ENCODE assay signal across 21 mouse cellular contexts in the genomic region with DNA sequence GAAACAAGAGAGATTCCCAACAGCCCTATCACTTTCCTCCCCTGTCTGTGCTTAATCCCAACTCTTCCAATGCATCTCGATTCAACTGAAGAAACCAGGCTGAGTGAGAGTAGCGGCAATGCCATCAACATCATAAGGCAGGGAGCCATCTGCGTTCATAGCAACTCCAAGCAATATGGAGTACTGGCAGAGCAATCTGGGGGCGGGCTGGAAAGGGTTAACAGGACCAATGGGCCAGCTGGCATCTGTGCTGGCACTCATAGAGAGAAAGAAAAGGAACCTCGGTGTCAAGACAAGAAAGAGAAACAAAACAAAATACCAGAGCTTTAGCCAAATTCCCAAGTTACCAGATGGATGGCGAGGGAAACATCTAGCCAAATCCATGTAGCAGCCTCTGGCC. TPM values are rescaled to one million over a fixed set of nuclear protein-coding genes. Genes with fewer than 3 reads are reported as not detected.
DNase-seq lines count a peak whose midpoint lies in the region; ATAC-seq lines count a peak whose summit lies in the region.
"Had no signal": no experiment of that assay in that cellular context is flagged by ENCODE, and none has a peak within 500 bp of the region (broad histone marks: within the 10 kb centered on the region; RNA-seq: fewer than 3 reads in every experiment).

No protein-coding gene starts in this region.

- no peaks in the 10 kb centered on the region for H3K9me3 ChIP-seq in forebrain, embryonic 13.5 days (replicated peaks)
- H3K9me3 ChIP-seq in forebrain, embryonic 12.5 days: no peaks in the 10 kb centered on the region
- H3K9me3 ChIP-seq: heart, embryonic 10.5 days; hindbrain, embryonic 10.5 days; neural tube, embryonic 15.5 days had no signal

- no peaks in the 10 kb centered on the region for H3K27me3 ChIP-seq in forebrain, embryonic 13.5 days
- no peaks in the 10 kb centered on the region for H3K27me3 ChIP-seq in forebrain, embryonic 12.5 days
- H3K27me3 ChIP-seq: neural tube, embryonic 15.5 days had no signal

- no peak overlapping the region for H3K27ac ChIP-seq in forebrain, embryonic 13.5 days
- H3K27ac ChIP-seq in forebrain, embryonic 12.5 days: no peak overlapping the region
- H3K27ac ChIP-seq: heart, embryonic 10.5 days; hindbrain, embryonic 10.5 days; macrophage; neural tube, embryonic 15.5 days had no signal

- H3K4me2 ChIP-seq in forebrain, embryonic 13.5 days: no peak overlapping the region
- no peak overlapping the region for H3K4me2 ChIP-seq in forebrain, embryonic 12.5 days
- H3K4me2 ChIP-seq: neural tube, embryonic 15.5 days had no signal

- WGBS in forebrain, embryonic 13.5 days: 82% methylated on average over 6 of the region's 6 CpGs
- 85% methylated on average over 6 of the region's 6 CpGs for WGBS in forebrain, embryonic 12.5 days

- no peak overlapping the region for H3K4me3 ChIP-seq in forebrain, embryonic 13.5 days
- H3K4me3 ChIP-seq in forebrain, embryonic 12.5 days (replicated peaks): no peak overlapping the region
- H3K4me3 ChIP-seq: heart, embryonic 10.5 days; hindbrain, embryonic 10.5 days; neural tube, embryonic 15.5 days had no signal

- no peak overlapping the region for H3K9ac ChIP-seq in forebrain, embryonic 13.5 days
- no peak overlapping the region for H3K9ac ChIP-seq in forebrain, embryonic 12.5 days
- H3K9ac ChIP-seq: neural tube, embryonic 15.5 days had no signal

- DNase-seq in layer of hippocampus, adult 11-12 months (ENCODE audit: low spot score): peak; percentile 30
- no peak for DNase-seq in layer of hippocampus, postnatal 25 days (ENCODE audit: extremely low spot score in 1 of 2, low spot score in 1 of 2)
- peak; percentile 64 for DNase-seq in brain, embryonic 18.5 days (ENCODE audit: low read depth, low spot score)
- peak; percentile 8 for DNase-seq in layer of hippocampus, adult 9-10 months (ENCODE audit: low spot score)
- DNase-seq in natural killer cell, adult 2 months (ENCODE audit: low spot score in 2 of 2): no peak
- no peak for DNase-seq in retina, postnatal 1 day
- DNase-seq: adrenal gland, postnatal 25 days; cerebellum, adult 11 months; kidney, adult 18-20 months; thymus, adult 18-20 months; thymus, postnatal 36 days had no signal

- no peaks in the 10 kb centered on the region for H3K4me1 ChIP-seq in forebrain, embryonic 13.5 days
- H3K4me1 ChIP-seq in forebrain, embryonic 12.5 days: no peaks in the 10 kb centered on the region
- H3K4me1 ChIP-seq: heart, embryonic 10.5 days; hindbrain, embryonic 10.5 days; neural tube, embryonic 15.5 days had no signal

- peak; percentile 63; the same call in 1 of the 2 replicates for ATAC-seq in forebrain, embryonic 13.5 days
- no peak for ATAC-seq in forebrain, embryonic 12.5 days (ENCODE audit: low FRiP score)
- ATAC-seq: CD4-positive, CD25-positive, alpha-beta regulatory T cell, adult 4 months; inflammation-experienced regulatory T-cells, adult 6 months; midbrain, embryonic 16.5 days had no signal

- H3K36me3 ChIP-seq in forebrain, embryonic 13.5 days (ENCODE audit: poor library complexity, severe bottlenecking): no peaks in the 10 kb centered on the region
- no peaks in the 10 kb centered on the region for H3K36me3 ChIP-seq in forebrain, embryonic 12.5 days (replicated peaks)
- H3K36me3 ChIP-seq: heart, embryonic 10.5 days; hindbrain, embryonic 10.5 days; neural tube, embryonic 15.5 days had no signal

RNA-seq across cellular contexts. Expression of a gene that starts 42.9 kb away (rescaled TPM):
- 105 and 106 TPM in 2 replicates for polyA plus RNA-seq in forebrain, embryonic 13.5 days (2015; fragmentation: Nextera tagmentation; extraction: Ambion mirVana)
- 77.8 and 80.7 TPM in 2 replicates for polyA plus RNA-seq in forebrain, embryonic 12.5 days (2016; fragmentation: Nextera tagmentation; extraction: Ambion mirVana)
- total RNA-seq in layer of hippocampus, postnatal 25 days (2021): 100 to 1,000 TPM; 132 to 158 TPM
- total RNA-seq: gastrocnemius, adult 8-10 months had no signal
- polyA plus RNA-seq: inflammation-experienced regulatory T-cells, adult 6 months; macrophage had no signal

Comparison
In these comparisons a context has a peak if more than half of its experiments do, and no peak if none do; other contexts are left out.
1. DNase-seq: peak in layer of hippocampus, adult 11-12 months (single experiment), brain, embryonic 18.5 days (single experiment) and layer of hippocampus, adult 9-10 months (single experiment); none in layer of hippocampus, postnatal 25 days (0 of 2), natural killer cell, adult 2 months (0 of 2) and retina, postnatal 1 day (single experiment).